In the genomic region with DNA sequence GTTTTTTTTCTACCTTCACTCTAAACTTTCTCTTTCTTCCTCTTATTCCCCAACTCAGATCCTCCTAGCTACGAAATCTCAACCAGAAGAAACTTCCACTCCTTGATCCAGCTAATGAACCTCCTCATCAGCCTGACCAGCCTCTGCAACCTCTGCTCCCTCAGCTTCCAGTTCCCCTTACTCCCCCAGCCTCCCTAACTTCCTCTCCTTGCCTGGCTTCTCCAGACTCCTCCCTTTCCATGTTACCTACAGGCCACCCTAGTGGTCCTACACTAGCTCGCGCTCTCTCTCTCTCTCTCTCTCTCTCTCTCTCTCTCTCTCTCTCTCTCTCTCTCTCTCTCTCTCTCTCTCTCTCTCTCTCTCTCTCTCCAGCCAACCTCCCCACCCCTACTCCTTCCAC, we compare ENCODE assay signal across 27 mouse cellular contexts. TPM values are rescaled to one million over a fixed set of nuclear protein-coding genes. Genes with fewer than 3 reads are reported as not detected.
"Had no signal": no experiment of that assay in that cellular context is flagged by ENCODE, and none has a peak within 500 bp of the region (broad histone marks: within the 10 kb centered on the region; RNA-seq: fewer than 3 reads in every experiment).

No protein-coding gene starts in this region.

- DNase-seq: lung, adult 18-20 months; lung, embryonic 14.5 days; lung, postnatal 10 days; retina, postnatal 1 day; right cerebral cortex, adult 18-20 months; right cerebral cortex, postnatal 14 days; thymus, adult 2 months; thymus, postnatal 25 days; thymus, postnatal 4 days had no signal

- H3K4me1 ChIP-seq: liver, embryonic 12.5 days; midbrain, embryonic 13.5 days; midbrain, embryonic 15.5 days; neural tube, embryonic 13.5 days; neural tube, embryonic 15.5 days; stomach, embryonic 15.5 days had no signal

- H3K27me3 ChIP-seq: liver, embryonic 12.5 days; midbrain, embryonic 13.5 days; midbrain, embryonic 15.5 days; neural tube, embryonic 13.5 days; neural tube, embryonic 15.5 days; stomach, embryonic 15.5 days had no signal

- H3K4me3 ChIP-seq: liver, embryonic 12.5 days; midbrain, embryonic 13.5 days; midbrain, embryonic 15.5 days; myocyte; neural tube, embryonic 13.5 days; neural tube, embryonic 15.5 days; stomach, embryonic 15.5 days had no signal

- H3K4me2 ChIP-seq: liver, embryonic 12.5 days; lung, embryonic 14.5 days; midbrain, embryonic 11.5 days; midbrain, embryonic 13.5 days; midbrain, embryonic 15.5 days; neural tube, embryonic 13.5 days; neural tube, embryonic 15.5 days; stomach, embryonic 15.5 days had no signal

- H3K27ac ChIP-seq: liver, embryonic 12.5 days; liver, embryonic 14.5 days; macrophage; midbrain, embryonic 13.5 days; midbrain, embryonic 15.5 days; neural tube, embryonic 13.5 days; neural tube, embryonic 15.5 days; stomach, embryonic 15.5 days; stomach, postnatal 0 days had no signal

- ATAC-seq: liver, embryonic 12.5 days; midbrain, embryonic 13.5 days; midbrain, embryonic 15.5 days had no signal

- H3K9ac ChIP-seq: liver, embryonic 12.5 days; liver, embryonic 14.5 days; lung, embryonic 14.5 days; midbrain, embryonic 13.5 days; midbrain, embryonic 15.5 days; neural tube, embryonic 13.5 days; neural tube, embryonic 15.5 days; stomach, embryonic 15.5 days had no signal

- H3K9me3 ChIP-seq: liver, embryonic 12.5 days; midbrain, embryonic 13.5 days; midbrain, embryonic 15.5 days; neural tube, embryonic 13.5 days; neural tube, embryonic 15.5 days; stomach, embryonic 15.5 days had no signal

- H3K36me3 ChIP-seq: liver, embryonic 12.5 days; midbrain, embryonic 13.5 days; midbrain, embryonic 15.5 days; neural tube, embryonic 13.5 days; neural tube, embryonic 15.5 days; stomach, embryonic 15.5 days had no signal

RNA-seq across cellular contexts. Expression of gene Fkbp6, which starts 33.7 kb away (rescaled TPM):
- total RNA-seq: megakaryocyte, adult 5-6 weeks had no signal
- polyA plus RNA-seq: liver, embryonic 16.5 days; lung, embryonic 14.5 days; lung, embryonic 16.5 days; macrophage; midbrain, embryonic 11.5 days; midbrain, embryonic 15.5 days; myocyte; neural tube, embryonic 11.5 days; spleen, adult 2 months; thymus, adult 2 months; urinary bladder, adult 2 months had no signal

RNA-seq across cellular contexts. Expression of gene Trim50, which starts 36.9 kb away (rescaled TPM):
- total RNA-seq: megakaryocyte, adult 5-6 weeks; megakaryocyte-erythroid progenitor cell, adult 5-6 weeks had no signal
- polyA plus RNA-seq: liver, embryonic 12.5 days; liver, embryonic 14.5 days; liver, embryonic 16.5 days; lung, embryonic 14.5 days; lung, embryonic 16.5 days; macrophage; midbrain, embryonic 11.5 days; midbrain, embryonic 15.5 days; myocyte; neural tube, embryonic 11.5 days; neural tube, embryonic 13.5 days; neural tube, embryonic 15.5 days; thymus, adult 2 months; urinary bladder, adult 2 months had no signal
